ENCODE assay signal across 10 mouse cellular contexts in genomic region chr6:22802399-22803092, GRCm38 (mm10).
DNase-seq lines count a peak whose midpoint lies in the region; ATAC-seq lines count a peak whose summit lies in the region.
"Had no signal": no experiment of that assay in that cellular context is flagged by ENCODE, and none has a peak within 500 bp of the region (broad histone marks: within the 10 kb centered on the region; RNA-seq: fewer than 3 reads in every experiment).

No protein-coding gene starts in this region.

- no peaks in the 10 kb centered on the region for H3K9me3 ChIP-seq in kidney, embryonic 15.5 days (replicated peaks)
- no peaks in the 10 kb centered on the region for H3K9me3 ChIP-seq in hindbrain, embryonic 16.5 days (ENCODE audit: control insufficient read depth, low read length)

- H3K27me3 ChIP-seq in kidney, embryonic 15.5 days, result no peaks in the 10 kb centered on the region
- no peaks in the 10 kb centered on the region for H3K27me3 ChIP-seq in hindbrain, embryonic 16.5 days (replicated peaks; ENCODE audit: control insufficient read depth, insufficient read depth, low read length)

- H3K9ac ChIP-seq in kidney, embryonic 15.5 days, result no peak overlapping the region
- H3K9ac ChIP-seq in hindbrain, embryonic 16.5 days (ENCODE audit: low read depth, low read length), result no peak overlapping the region

- H3K36me3 ChIP-seq in kidney, embryonic 15.5 days, result no peaks in the 10 kb centered on the region
- no peaks in the 10 kb centered on the region for H3K36me3 ChIP-seq in hindbrain, embryonic 16.5 days (ENCODE audit: control insufficient read depth, insufficient read depth, low read length)

- H3K4me2 ChIP-seq in kidney, embryonic 15.5 days, result no peak overlapping the region
- H3K4me2 ChIP-seq in hindbrain, embryonic 16.5 days (ENCODE audit: low read length), result no peak overlapping the region

- no peak overlapping the region for H3K27ac ChIP-seq in kidney, embryonic 15.5 days
- H3K27ac ChIP-seq in hindbrain, embryonic 16.5 days (ENCODE audit: low read depth, low read length), result no peak overlapping the region

- no peak for DNase-seq in kidney, postnatal 4 days
- DNase-seq in ES-CJ7 (ENCODE audit: low read depth, low spot score), result peak; percentile 10
- peak; percentile 10 to 29 for DNase-seq in cerebellum, postnatal 14 days
- DNase-seq in testis, postnatal 10 days (ENCODE audit: low spot score), result no peak
- DNase-seq in left cerebral cortex, adult 18-20 months (ENCODE audit: low spot score in 2 of 2), result no peak
- DNase-seq in kidney, postnatal 36 days, result no peak
- DNase-seq: right cerebral cortex, postnatal 4 days had no signal

- H3K4me3 ChIP-seq in kidney, embryonic 15.5 days (replicated peaks), result no peak overlapping the region
- H3K4me3 ChIP-seq in hindbrain, embryonic 16.5 days (ENCODE audit: low read length), result no peak overlapping the region
- H3K4me3 ChIP-seq: erythroblast, embryonic 14.5 days had no signal

- WGBS in kidney, embryonic 15.5 days, result 64% methylated on average over 12 of the region's 12 CpGs
- 52% methylated on average over 12 of the region's 12 CpGs for WGBS in hindbrain, embryonic 16.5 days

- no peaks in the 10 kb centered on the region for H3K4me1 ChIP-seq in kidney, embryonic 15.5 days
- no peaks in the 10 kb centered on the region for H3K4me1 ChIP-seq in hindbrain, embryonic 16.5 days (ENCODE audit: control insufficient read depth, insufficient read depth, low read depth, low read length)

- peak; percentile 56; the same call in 1 of the 2 replicates for ATAC-seq in kidney, embryonic 15.5 days (replicated peaks; ENCODE audit: low FRiP score)
- peak; percentile 54; the same call in 1 of the 2 replicates for ATAC-seq in hindbrain, embryonic 16.5 days

Comparison
In these comparisons a context has a peak if more than half of its experiments do, and no peak if none do; other contexts are left out.
1. DNase-seq: peak in ES-CJ7 (single experiment) and cerebellum, postnatal 14 days (2 of 2); none in kidney, postnatal 4 days (0 of 2), testis, postnatal 10 days (single experiment), left cerebral cortex, adult 18-20 months (0 of 2) and kidney, postnatal 36 days (0 of 2).